Mouse (Mus musculus): Measurements from ENCODE around the gene Ngb.
A peak's percentile ranks its signal among the peaks of the same experiment; 100 is the strongest.

The Ngb gene

GRCm38 (mm10) chr12:87091916-87092315 lies 10.4 kb downstream of the Ngb start:
- DNase-seq (ENCODE audit: extremely low spot score): no peak

GRCm38 (mm10) chr12:87089701-87090100 lies 12.6 kb downstream of the Ngb start:
- no peak for DNase-seq (ENCODE audit: extremely low spot score)

GRCm38 (mm10) chr12:87089255-87089654 lies 13.1 kb downstream of the Ngb start:
- no peak for DNase-seq (ENCODE audit: extremely low spot score)

- DNase-seq (ENCODE audit: extremely low spot score): no peak
Measured at GRCm38 (mm10) chr12:87088331-87088730, 14.0 kb downstream of the Ngb start.

- DNase-seq (ENCODE audit: extremely low spot score): no peak
Measured at GRCm38 (mm10) chr12:87087236-87087635, 15.1 kb downstream of the Ngb start.

GRCm38 (mm10) chr12:87082797-87083196 lies 19.5 kb downstream of the Ngb start:
- DNase-seq (ENCODE audit: extremely low spot score): no peak

- no peak for DNase-seq (ENCODE audit: extremely low spot score)
Measured at GRCm38 (mm10) chr12:87076610-87077009, 25.7 kb downstream of the Ngb start.

- no peak for DNase-seq (ENCODE audit: extremely low spot score)
Measured at GRCm38 (mm10) chr12:87070520-87070919, 31.8 kb downstream of the Ngb start.

- DNase-seq (ENCODE audit: extremely low spot score): no peak
Measured at GRCm38 (mm10) chr12:87066429-87066828, 35.9 kb downstream of the Ngb start.

GRCm38 (mm10) chr12:87065446-87065845 lies 36.9 kb downstream of the Ngb start:
- no peak for DNase-seq (ENCODE audit: extremely low spot score)

GRCm38 (mm10) chr12:87057066-87057465 lies 45.3 kb downstream of the Ngb start:
- DNase-seq (ENCODE audit: extremely low spot score): no peak

GRCm38 (mm10) chr12:87054873-87055272 lies 47.5 kb downstream of the Ngb start:
- DNase-seq (ENCODE audit: extremely low spot score): no peak

- peak; percentile 80 for DNase-seq (ENCODE audit: extremely low spot score)
Measured at GRCm38 (mm10) chr12:87052661-87053321, 49.5 kb downstream of the Ngb start.

- DNase-seq (ENCODE audit: extremely low spot score): no peak
Measured at GRCm38 (mm10) chr12:87047536-87047935, 54.8 kb downstream of the Ngb start.
